Mouse (Mus musculus) myocyte (in vitro differentiated cells): ENCODE measurements at regions not wholly inside any gene's neighbourhood (a gene's known extent, or its start where the extent isn't known, plus 50 kb on each side); places are given as distances from the start of the nearest gene placed in this dataset.

Experiments used
- H3K27me3 ChIP-seq: one replicate; pipeline ENCODE4 v1.6.1; 2011; ENCODE audit not compliant: control insufficient read depth, insufficient read depth, insufficient read length
- H3K36me3 ChIP-seq: one replicate; pipeline ENCODE4 v1.6.1; 2011; ENCODE audit not compliant: control insufficient read depth, insufficient read depth
- H3K4me2 ChIP-seq: one replicate; pipeline ENCODE4 v1.6.1; 2011; ENCODE audit warnings: low read depth, control low read depth
- H3K4me3 ChIP-seq: one replicate; pipeline ENCODE4 v1.5.1; 2011; ENCODE audit warnings: mild to moderate bottlenecking, control low read depth, moderate library complexity
- H3K79me2 ChIP-seq: one replicate; pipeline ENCODE4 v1.6.1; 2011; ENCODE audit not compliant: control insufficient read depth, insufficient read depth
- H3ac ChIP-seq: one replicate; pipeline ENCODE4 v1.6.1; 2011; ENCODE audit not compliant: control insufficient read depth, insufficient read length
- CEBPB ChIP-seq: IDR thresholded peaks from 2 replicates; pipeline ENCODE4 v1.6.1; 2011; ENCODE audit warnings: mild to moderate bottlenecking, moderate library complexity; ENCODE audit not compliant: poor library complexity, insufficient read depth, severe bottlenecking
- E2F4 ChIP-seq: IDR thresholded peaks from one replicate; pipeline ENCODE4 v1.6.1; 2011; ENCODE audit warnings: mild to moderate bottlenecking, control low read depth, moderate library complexity; ENCODE audit not compliant: insufficient read depth
- MAX ChIP-seq: IDR thresholded peaks from one replicate; pipeline ENCODE4 v1.6.1; 2011; ENCODE audit warnings: low read depth, mild to moderate bottlenecking, control low read depth
- MYOD1 ChIP-seq, 3 experiments: IDR thresholded peaks; one replicate each; pipeline ENCODE4 v1.6.1; 2011; ENCODE audit warnings: control low read depth in 2 of 3, low read depth in 2 of 3, mild to moderate bottlenecking in 2 of 3, moderate library complexity in 1 of 3; ENCODE audit not compliant: insufficient read length in 2 of 3, control insufficient read depth in 1 of 3
- MYOG ChIP-seq, 3 experiments: IDR thresholded peaks; one replicate each; pipeline ENCODE4 v1.6.1; 2011; ENCODE audit warnings: control low read depth in 2 of 3, low read depth in 2 of 3, mild to moderate bottlenecking in 2 of 3; ENCODE audit not compliant: insufficient read length in 2 of 3, control insufficient read depth in 1 of 3, insufficient read depth in 1 of 3
- POLR2A ChIP-seq: IDR thresholded peaks from one replicate; pipeline ENCODE4 v1.6.1; 2011; ENCODE audit warnings: low read depth, mild to moderate bottlenecking, control low read depth, moderate library complexity; ENCODE audit not compliant: insufficient read length
- POLR2AphosphoS2 ChIP-seq: IDR thresholded peaks from one replicate; pipeline ENCODE4 v1.6.1; 2011; ENCODE audit warnings: low read depth, control low read depth; ENCODE audit not compliant: insufficient read length
- REST ChIP-seq: IDR thresholded peaks from one replicate; pipeline ENCODE4 v1.6.1; 2011; ENCODE audit warnings: mild to moderate bottlenecking, control low read depth, moderate library complexity; ENCODE audit not compliant: insufficient read depth, insufficient read length
- SRF ChIP-seq: IDR thresholded peaks from one replicate; pipeline ENCODE4 v1.6.1; 2011; ENCODE audit warnings: low read depth; ENCODE audit not compliant: control insufficient read depth, insufficient read length
- TCF12 ChIP-seq: IDR thresholded peaks from one replicate; pipeline ENCODE4 v1.6.1; 2011; ENCODE audit warnings: mild to moderate bottlenecking, control low read depth; ENCODE audit not compliant: poor library complexity, insufficient read depth, severe bottlenecking
- TCF3 ChIP-seq: IDR thresholded peaks from one replicate; pipeline ENCODE4 v1.6.1; 2011; ENCODE audit warnings: low read depth, control low read depth; ENCODE audit not compliant: insufficient read length
- USF1 ChIP-seq: IDR thresholded peaks from one replicate; pipeline ENCODE4 v1.6.1; 2011; ENCODE audit warnings: low read depth, mild to moderate bottlenecking, control low read depth, moderate library complexity

DNA sequence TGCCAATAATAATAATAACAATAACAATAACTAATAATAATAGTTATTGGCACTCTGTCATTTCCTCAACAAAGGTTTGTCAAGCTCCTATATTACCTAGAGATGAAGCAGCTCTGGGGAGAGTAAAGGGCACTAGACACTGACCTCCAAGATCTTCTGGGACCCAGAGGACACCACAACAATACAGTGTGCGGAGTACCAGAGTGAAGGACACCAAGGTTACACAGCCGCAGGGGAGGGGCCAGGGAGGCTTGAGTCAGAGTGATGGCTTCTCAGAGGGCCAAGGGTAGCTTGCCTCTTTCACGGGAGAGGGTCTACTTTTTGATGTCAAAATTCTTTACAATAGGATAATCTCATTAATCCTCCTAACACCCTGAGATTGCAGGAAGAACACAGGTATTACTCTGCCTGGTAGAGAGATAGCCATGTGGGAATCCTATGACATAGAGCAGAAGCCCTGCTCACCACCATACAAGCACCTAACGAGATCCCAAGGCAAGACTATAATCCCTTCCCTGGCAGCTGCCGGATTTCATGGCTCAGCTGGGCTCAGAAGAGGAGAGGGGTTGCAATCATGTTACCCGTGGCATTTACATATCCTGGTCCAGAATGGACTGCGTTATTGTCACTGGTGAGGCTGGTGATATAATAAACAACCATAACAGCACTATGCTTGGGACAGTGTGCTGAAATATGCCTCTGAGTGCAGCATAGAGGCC lies 91.1 kb downstream of the Gm815 start:
- Histone ChIP-seq H3ac (no peak overlapping the region), H3K79me2 (no peaks in the 10 kb centered on the region), H3K36me3 (no peaks in the 10 kb centered on the region), H3K4me3 (no peak overlapping the region), H3K27me3 (no peaks in the 10 kb centered on the region), H3K4me2 (no peak overlapping the region)
- TF ChIP-seq TCF3 (no peak), POLR2A (no peak), MYOG (IDR thresholded peaks at IDR 0.05; ENCODE audit: control insufficient read depth in 1 of 3, insufficient read depth in 1 of 3, insufficient read length in 2 of 3, low read depth in 2 of 3) (no peak), MAX (no peak), REST (no peak), CEBPB (no peak), MYOD1 (IDR thresholded peaks at IDR 0.05; ENCODE audit: control insufficient read depth in 1 of 3, insufficient read length in 2 of 3, low read depth in 2 of 3) (no peak), SRF (no peak), USF1 (no peak), E2F4 (no peak), POLR2AphosphoS2 (no peak), TCF12 (no peak)

DNA sequence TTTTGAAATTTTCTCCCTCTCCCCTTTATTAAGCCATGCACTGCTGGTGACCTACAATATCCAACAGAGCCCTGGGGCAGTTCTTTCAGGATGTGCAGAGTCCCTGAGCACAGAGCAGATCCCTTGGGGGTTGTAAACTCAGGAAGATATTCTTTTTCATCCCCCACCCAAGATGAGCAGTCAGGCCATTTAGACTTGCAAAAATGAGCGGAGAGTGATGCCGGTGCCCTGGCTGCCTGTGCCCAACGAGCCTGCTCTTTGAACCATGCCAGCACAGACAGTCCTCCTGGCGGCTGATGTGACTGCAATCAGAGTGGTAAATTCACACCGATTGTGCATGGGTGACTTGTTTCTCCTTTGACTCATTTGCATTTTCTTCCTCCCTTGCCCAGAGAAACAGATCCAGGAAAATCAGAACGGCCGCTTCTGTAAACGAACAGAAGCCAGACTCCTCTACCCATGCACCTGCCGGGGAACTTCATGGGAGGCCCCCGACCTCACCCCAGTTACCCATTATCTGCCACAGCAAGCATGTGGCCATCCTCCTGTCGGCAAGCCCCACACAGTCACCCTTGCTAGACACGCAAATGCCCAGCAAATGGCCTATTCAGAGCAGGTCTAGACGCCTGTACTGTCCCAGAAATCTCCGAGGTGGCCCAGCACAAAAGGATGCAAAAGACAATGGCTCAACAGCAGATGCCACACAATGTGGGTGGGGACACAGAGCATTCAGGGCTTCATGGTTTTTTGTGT lies 92.4 kb downstream of the Gm815 start:
- H3K27me3 ChIP-seq: no peaks in the 10 kb centered on the region
- no peak overlapping the region for H3K4me3 ChIP-seq
- H3K79me2 ChIP-seq: no peaks in the 10 kb centered on the region
- TF ChIP-seq TCF12 (no peak), TCF3 (no peak), POLR2AphosphoS2 (no peak), POLR2A (no peak), REST (no peak), MYOG (IDR thresholded peaks at IDR 0.05; ENCODE audit: control insufficient read depth in 1 of 3, insufficient read depth in 1 of 3, insufficient read length in 2 of 3, low read depth in 2 of 3) (no peak), MYOD1 (IDR thresholded peaks at IDR 0.05; ENCODE audit: control insufficient read depth in 1 of 3, insufficient read length in 2 of 3, low read depth in 2 of 3) (no peak), USF1 (no peak), CEBPB (no peak), E2F4 (no peak), SRF (no peak), MAX (no peak)
- no peak overlapping the region for H3ac ChIP-seq
- no peaks in the 10 kb centered on the region for H3K36me3 ChIP-seq
- H3K4me2 ChIP-seq: no peak overlapping the region

DNA sequence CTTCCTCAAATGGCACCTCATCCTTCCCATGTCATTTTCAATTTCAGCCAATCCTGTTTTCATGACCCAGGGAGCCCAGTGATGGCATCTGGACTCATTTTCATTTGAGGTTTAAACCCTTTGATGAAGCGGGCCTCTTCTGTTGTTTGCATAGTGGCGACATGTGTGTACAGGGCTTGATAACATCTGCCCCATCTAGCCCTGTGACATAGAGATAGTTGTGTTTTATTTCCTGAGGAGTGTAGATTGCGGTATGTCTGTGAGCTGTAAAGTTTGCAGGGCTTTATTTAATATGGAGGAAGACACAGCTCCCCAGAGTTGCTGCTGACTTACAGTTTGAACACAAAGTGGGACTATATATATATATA lies 92.9 kb downstream of the Gm815 start:
- Histone ChIP-seq H3K4me3 (no peak overlapping the region), H3K36me3 (no peaks in the 10 kb centered on the region)
- TF ChIP-seq SRF (no peak), MAX (no peak), TCF12 (no peak), CEBPB (no peak), MYOD1 (IDR thresholded peaks at IDR 0.05; ENCODE audit: control insufficient read depth in 1 of 3, insufficient read length in 2 of 3, low read depth in 2 of 3) (no peak), POLR2A (no peak), TCF3 (no peak), E2F4 (no peak), POLR2AphosphoS2 (no peak), USF1 (no peak), REST (no peak), MYOG (IDR thresholded peaks at IDR 0.05; ENCODE audit: control insufficient read depth in 1 of 3, insufficient read depth in 1 of 3, insufficient read length in 2 of 3, low read depth in 2 of 3) (no peak)

DNA sequence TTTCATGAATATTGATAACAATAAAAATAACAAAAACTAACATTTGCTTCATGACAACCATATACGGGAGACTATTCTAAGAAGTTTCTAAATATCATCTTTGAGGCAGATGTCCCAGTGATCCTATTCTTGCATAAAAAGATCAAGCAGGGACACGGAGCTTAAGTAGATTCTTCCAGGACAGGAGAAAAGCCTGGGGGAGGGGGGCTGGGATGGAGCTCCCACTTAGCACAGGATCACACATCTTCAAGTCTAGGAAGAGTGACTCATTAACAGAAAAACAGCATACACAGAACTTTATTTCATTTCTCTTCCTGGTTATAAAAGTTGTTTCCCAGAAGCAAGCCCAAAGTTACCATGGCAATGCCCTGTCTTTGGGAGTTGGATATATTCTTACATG lies 93.6 kb downstream of the Gm815 start:
- H3K27me3 ChIP-seq: no peaks in the 10 kb centered on the region
- H3K79me2 ChIP-seq: no peaks in the 10 kb centered on the region
- TF ChIP-seq SRF (no peak), USF1 (no peak), MAX (no peak), MYOG (IDR thresholded peaks at IDR 0.05; ENCODE audit: control insufficient read depth in 1 of 3, insufficient read depth in 1 of 3, insufficient read length in 2 of 3, low read depth in 2 of 3) (no peak)
- no peak overlapping the region for H3K4me3 ChIP-seq
- no peaks in the 10 kb centered on the region for H3K36me3 ChIP-seq
- no peak overlapping the region for H3ac ChIP-seq
- H3K4me2 ChIP-seq: no peak overlapping the region

More for the DNA sequence above, 92.9 kb downstream of the Gm815 start:
- no peak overlapping the region for H3K4me2 ChIP-seq
- H3K79me2 ChIP-seq: no peaks in the 10 kb centered on the region
- no peak overlapping the region for H3ac ChIP-seq
- H3K27me3 ChIP-seq: no peaks in the 10 kb centered on the region
